Mouse (Mus musculus): Measurements from ENCODE around the gene C9orf72. TPM values are rescaled to one million over a fixed set of nuclear protein-coding genes. Genes with fewer than 3 reads are reported as not detected.

C9orf72 gene
- polyA plus RNA-seq, 1 experiment = 35.8 TPM

DNA sequence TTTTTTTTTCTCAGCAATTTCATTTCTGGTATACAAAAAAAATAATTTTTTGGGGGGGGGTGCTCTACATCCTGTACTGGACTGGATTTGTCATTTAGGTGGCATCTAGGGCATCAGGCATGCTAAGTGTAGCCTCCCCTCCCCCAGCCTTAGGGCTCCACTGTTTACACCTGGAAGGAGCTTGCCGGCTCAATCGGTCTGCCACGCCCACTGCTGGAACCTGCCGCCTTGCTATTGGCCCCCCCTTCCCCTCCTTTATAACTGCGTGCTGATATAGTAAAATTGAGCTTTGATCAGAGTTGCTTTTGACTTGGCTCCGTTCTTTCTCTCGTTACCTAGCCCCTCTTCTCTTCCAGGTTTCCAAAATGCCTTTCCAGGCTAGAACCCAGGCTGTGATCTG, 21.3 kb downstream of the C9orf72 start:
- H3K4me3 ChIP-seq (replicated peaks; ENCODE audit: insufficient read depth, low read depth, low read length) = no peak overlapping the region
- H3K27me3 ChIP-seq (ENCODE audit: control insufficient read depth, insufficient read depth, low read length) = no peaks in the 10 kb centered on the region
- DNase-seq = no peak
- no peak overlapping the region for H3K27ac ChIP-seq (ENCODE audit: insufficient read depth, low read length)
- TF ChIP-seq POLR2A (IDR thresholded peaks at IDR 0.05; ENCODE audit: borderline replicate concordance, insufficient read depth, low read length) = no peak
- no peak for TF ChIP-seq CTCF (IDR thresholded peaks at IDR 0.05; ENCODE audit: borderline replicate concordance, insufficient read depth, low read depth, low read length)
- H3K4me1 ChIP-seq (ENCODE audit: control insufficient read depth, insufficient read depth, low read length) = no peaks in the 10 kb centered on the region
- 77% methylated on average over 7 of the region's 7 CpGs for WGBS

DNA sequence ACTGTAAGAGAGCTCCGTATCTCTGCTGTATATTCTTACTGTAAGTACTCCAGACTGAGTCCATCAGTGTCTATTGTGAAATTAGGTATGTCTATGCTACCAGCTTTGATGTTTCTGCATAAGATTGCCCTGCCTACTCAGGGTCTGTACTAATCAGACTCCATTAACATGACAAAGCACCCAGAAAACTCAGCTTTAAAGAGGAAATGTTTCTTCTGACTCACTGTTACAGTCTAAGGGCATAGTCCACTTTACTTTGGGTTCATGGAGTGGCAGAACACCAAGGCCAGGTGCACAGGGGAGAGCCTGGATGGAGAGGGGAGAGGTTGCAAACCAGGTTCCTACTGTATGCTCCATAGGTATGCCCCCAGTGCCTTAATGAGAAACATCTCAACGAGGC, 22.3 kb downstream of the C9orf72 start:
- H3K27ac ChIP-seq (ENCODE audit: insufficient read depth, low read length) = no peak overlapping the region
- no peaks in the 10 kb centered on the region for H3K27me3 ChIP-seq (ENCODE audit: control insufficient read depth, insufficient read depth, low read length)
- TF ChIP-seq POLR2A (IDR thresholded peaks at IDR 0.05; ENCODE audit: borderline replicate concordance, insufficient read depth, low read length) (no peak), CTCF (IDR thresholded peaks at IDR 0.05; ENCODE audit: borderline replicate concordance, insufficient read depth, low read depth, low read length) (no peak)
- no peaks in the 10 kb centered on the region for H3K4me1 ChIP-seq (ENCODE audit: control insufficient read depth, insufficient read depth, low read length)
- DNase-seq = no peak
- 95% methylated on average over 2 of the region's 2 CpGs for WGBS
- H3K4me3 ChIP-seq (replicated peaks; ENCODE audit: insufficient read depth, low read depth, low read length) = no peak overlapping the region

DNA sequence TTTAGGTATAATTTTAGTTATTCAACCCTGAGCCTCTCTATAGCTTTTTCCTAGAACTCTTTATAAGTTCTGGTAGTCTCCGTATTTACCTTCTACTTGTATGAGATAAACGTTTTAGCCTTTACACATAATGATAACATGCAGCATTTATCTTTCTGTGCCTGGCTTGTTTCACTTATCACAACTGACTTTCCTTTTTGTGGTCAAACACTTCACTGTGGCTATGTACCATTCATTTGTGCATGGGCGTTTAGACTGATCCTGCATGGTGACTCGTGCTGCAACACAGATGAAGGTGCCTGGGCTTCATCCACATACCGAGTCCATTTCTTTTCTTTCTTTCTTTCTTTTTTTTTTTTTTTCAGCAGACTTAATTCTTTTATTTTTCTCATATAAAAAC, 24.3 kb downstream of the C9orf72 start:
- no peak for TF ChIP-seq POLR2A (IDR thresholded peaks at IDR 0.05; ENCODE audit: borderline replicate concordance, insufficient read depth, low read length)
- no peak for TF ChIP-seq CTCF (IDR thresholded peaks at IDR 0.05; ENCODE audit: borderline replicate concordance, insufficient read depth, low read depth, low read length)
- Histone ChIP-seq H3K27me3 (ENCODE audit: control insufficient read depth, insufficient read depth, low read length) (no peaks in the 10 kb centered on the region), H3K4me1 (ENCODE audit: control insufficient read depth, insufficient read depth, low read length) (no peaks in the 10 kb centered on the region), H3K4me3 (replicated peaks; ENCODE audit: insufficient read depth, low read depth, low read length) (no peak overlapping the region), H3K27ac (ENCODE audit: insufficient read depth, low read length) (no peak overlapping the region)
- WGBS = 99% methylated on average over 5 of the region's 5 CpGs
- DNase-seq = no peak

DNA sequence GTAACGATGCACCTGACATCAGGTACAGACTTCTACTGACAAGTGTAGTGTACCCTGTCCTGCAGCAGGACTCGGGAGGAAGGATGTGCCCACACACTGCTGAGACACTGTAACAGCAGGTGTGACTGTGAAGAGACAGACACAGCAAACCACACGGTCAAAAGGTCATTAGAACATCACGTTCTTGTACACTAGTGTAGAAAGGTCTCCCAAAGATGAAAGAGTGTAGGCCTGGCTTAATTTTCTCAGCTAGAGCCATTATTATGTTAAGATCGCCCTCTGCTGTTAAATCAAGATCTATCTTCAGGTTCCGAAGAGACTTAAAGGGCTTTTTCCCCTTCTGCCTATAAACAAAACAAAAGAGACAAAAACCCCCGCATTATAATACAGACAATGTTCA, 33.2 kb downstream of the C9orf72 start:
- no peaks in the 10 kb centered on the region for H3K27me3 ChIP-seq (ENCODE audit: control insufficient read depth, insufficient read depth, low read length)
- H3K4me3 ChIP-seq (replicated peaks; ENCODE audit: insufficient read depth, low read depth, low read length) = no peak overlapping the region
- DNase-seq = no peak
- no peaks in the 10 kb centered on the region for H3K4me1 ChIP-seq (ENCODE audit: control insufficient read depth, insufficient read depth, low read length)
- TF ChIP-seq CTCF (IDR thresholded peaks at IDR 0.05; ENCODE audit: borderline replicate concordance, insufficient read depth, low read depth, low read length) (no peak), POLR2A (IDR thresholded peaks at IDR 0.05; ENCODE audit: borderline replicate concordance, insufficient read depth, low read length) (no peak)
- WGBS = 39% methylated on average over 7 of the region's 7 CpGs
- H3K27ac ChIP-seq (ENCODE audit: insufficient read depth, low read length) = no peak overlapping the region

DNA sequence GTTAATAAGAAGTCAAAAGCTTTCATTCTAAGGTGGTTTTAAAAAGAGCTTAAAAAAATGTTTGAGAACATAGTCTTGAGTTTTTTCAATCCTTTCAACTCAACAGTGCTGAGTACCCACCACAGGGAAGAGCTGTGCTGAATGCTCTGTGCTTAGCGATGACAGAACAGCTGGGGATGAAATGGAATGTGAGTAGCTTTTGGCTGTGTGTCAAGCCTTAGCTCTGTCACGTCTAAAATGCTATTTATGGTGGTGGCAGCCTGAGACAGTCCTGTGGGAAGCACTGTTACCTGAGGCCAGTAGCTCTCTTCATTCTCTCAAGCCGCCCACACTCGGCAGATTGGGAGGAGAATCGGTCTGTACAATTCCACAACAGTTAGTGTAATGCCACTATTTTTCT, 36.2 kb downstream of the C9orf72 start:
- H3K4me1 ChIP-seq (ENCODE audit: control insufficient read depth, insufficient read depth, low read length) = no peaks in the 10 kb centered on the region
- no peak for DNase-seq
- H3K27me3 ChIP-seq (ENCODE audit: control insufficient read depth, insufficient read depth, low read length) = no peaks in the 10 kb centered on the region
- TF ChIP-seq CTCF (IDR thresholded peaks at IDR 0.05; ENCODE audit: borderline replicate concordance, insufficient read depth, low read depth, low read length) = no peak
- TF ChIP-seq POLR2A (IDR thresholded peaks at IDR 0.05; ENCODE audit: borderline replicate concordance, insufficient read depth, low read length) = no peak
- H3K4me3 ChIP-seq (replicated peaks; ENCODE audit: insufficient read depth, low read depth, low read length) = no peak overlapping the region
- H3K27ac ChIP-seq (ENCODE audit: insufficient read depth, low read length) = no peak overlapping the region
- 49% methylated on average over 5 of the region's 5 CpGs for WGBS

DNA sequence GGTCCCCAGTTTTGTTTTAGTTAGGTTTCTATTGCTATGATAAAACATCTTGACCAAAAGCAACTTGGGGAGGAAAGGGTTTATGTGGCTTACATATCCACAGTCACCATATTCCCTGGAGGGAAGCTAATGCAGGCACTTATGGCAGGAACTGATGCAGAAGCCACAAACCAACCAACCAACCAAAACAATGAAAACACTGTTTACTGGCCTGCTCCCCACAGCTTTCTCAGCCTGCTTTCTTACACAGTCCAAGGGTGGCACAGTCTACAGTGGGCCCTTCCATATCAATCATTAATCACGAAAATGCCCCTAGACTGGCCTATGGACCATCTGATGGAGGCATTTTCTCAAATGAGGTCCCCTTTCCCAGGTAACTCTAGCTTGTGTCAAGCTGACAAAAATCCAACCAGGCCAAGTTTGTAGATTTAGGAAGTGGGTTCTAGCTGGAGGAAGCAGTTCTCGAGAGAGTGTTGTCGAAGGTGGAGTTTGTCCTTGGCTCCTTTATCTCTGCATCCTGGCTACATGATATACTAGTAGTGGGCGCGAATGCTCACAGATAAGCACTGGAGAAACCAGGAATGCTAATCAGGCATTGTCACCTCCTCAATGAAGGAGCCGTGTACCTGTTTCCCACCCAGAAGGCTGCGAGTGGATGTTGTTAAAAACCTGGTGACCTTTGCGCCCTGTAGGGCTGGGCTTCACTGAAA, 38.2 kb downstream of the C9orf72 start:
- Histone ChIP-seq H3K4me3 (replicated peaks; ENCODE audit: insufficient read depth, low read depth, low read length) (no peak overlapping the region), H3K27me3 (ENCODE audit: control insufficient read depth, insufficient read depth, low read length) (no peaks in the 10 kb centered on the region), H3K27ac (ENCODE audit: insufficient read depth, low read length) (no peak overlapping the region), H3K4me1 (ENCODE audit: control insufficient read depth, insufficient read depth, low read length) (no peaks in the 10 kb centered on the region)
- WGBS = 93% methylated on average over 8 of the region's 8 CpGs
- TF ChIP-seq POLR2A (IDR thresholded peaks at IDR 0.05; ENCODE audit: borderline replicate concordance, insufficient read depth, low read length) (no peak), CTCF (IDR thresholded peaks at IDR 0.05; ENCODE audit: borderline replicate concordance, insufficient read depth, low read depth, low read length) (no peak)
- no peak for DNase-seq

DNA sequence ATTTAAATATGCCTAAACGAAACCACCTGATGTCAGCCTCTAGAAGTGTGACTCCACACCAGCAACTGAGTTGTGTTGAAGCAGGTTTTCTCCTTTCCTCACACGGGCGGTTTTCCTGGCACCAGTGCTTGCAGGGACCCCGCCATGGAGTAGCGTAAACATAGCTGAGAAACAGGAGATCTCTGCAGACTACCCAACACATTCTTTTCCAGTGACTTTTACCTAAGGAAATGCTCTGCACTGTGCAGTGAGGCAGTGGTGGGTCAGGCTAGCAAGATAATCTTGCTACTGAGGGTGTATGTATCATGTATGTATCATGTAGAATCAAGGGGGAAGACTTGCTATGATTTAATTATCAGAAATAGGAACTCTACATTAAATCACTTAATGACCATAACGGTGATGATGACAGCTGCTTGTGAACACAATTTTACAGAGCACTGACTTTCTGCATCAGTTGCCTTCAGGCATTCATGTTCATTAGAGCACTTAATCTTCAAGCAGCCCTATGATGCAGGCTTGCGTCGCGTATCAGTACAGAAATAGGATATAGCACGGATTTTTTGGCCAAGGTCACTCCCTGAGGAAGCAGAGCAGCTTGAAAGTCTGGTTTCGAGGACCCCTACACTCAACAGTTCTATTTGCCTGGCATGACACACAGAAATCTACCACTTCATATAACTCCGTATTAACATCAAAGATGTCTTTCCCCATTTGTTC, 47.9 kb downstream of the C9orf72 start:
- 32% methylated on average over 12 of the region's 12 CpGs for WGBS
- H3K27ac ChIP-seq (ENCODE audit: insufficient read depth, low read length) = no peak overlapping the region
- no peak overlapping the region for H3K4me3 ChIP-seq (replicated peaks; ENCODE audit: insufficient read depth, low read depth, low read length)
- no peaks in the 10 kb centered on the region for H3K4me1 ChIP-seq (ENCODE audit: control insufficient read depth, insufficient read depth, low read length)
- DNase-seq = no peak
- no peaks in the 10 kb centered on the region for H3K27me3 ChIP-seq (ENCODE audit: control insufficient read depth, insufficient read depth, low read length)
- TF ChIP-seq CTCF (IDR thresholded peaks at IDR 0.05; ENCODE audit: borderline replicate concordance, insufficient read depth, low read depth, low read length) (no peak), POLR2A (IDR thresholded peaks at IDR 0.05; ENCODE audit: borderline replicate concordance, insufficient read depth, low read length) (no peak)

DNA sequence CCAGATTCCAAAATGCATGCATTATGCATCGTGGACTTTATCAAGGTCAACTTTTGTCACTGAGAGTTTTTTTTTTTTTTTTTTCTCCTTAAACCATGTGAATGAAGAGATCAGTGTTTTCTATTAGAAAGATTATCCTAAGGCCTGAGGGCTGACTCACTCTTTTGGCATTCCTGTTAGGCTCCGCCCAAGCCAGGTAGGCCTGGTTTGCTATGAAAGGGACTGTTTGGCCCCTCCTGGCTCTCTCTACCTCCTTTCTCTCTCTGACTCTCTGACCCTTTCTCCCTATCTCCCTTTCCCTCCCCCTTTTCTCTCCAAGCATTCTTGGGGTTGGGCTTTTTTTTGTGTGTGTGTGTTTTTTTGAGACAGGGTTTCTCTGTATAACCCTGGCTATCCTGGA, 50.4 kb downstream of the C9orf72 start:
- Histone ChIP-seq H3K27ac (ENCODE audit: insufficient read depth, low read length) (no peak overlapping the region), H3K4me3 (replicated peaks; ENCODE audit: insufficient read depth, low read depth, low read length) (no peak overlapping the region), H3K27me3 (ENCODE audit: control insufficient read depth, insufficient read depth, low read length) (no peaks in the 10 kb centered on the region), H3K4me1 (ENCODE audit: control insufficient read depth, insufficient read depth, low read length) (no peaks in the 10 kb centered on the region)
- TF ChIP-seq CTCF (IDR thresholded peaks at IDR 0.05; ENCODE audit: borderline replicate concordance, insufficient read depth, low read depth, low read length) = no peak
- no peak for TF ChIP-seq POLR2A (IDR thresholded peaks at IDR 0.05; ENCODE audit: borderline replicate concordance, insufficient read depth, low read length)
- WGBS = 89% methylated on average over 2 of the region's 2 CpGs
- DNase-seq = no peak

Data from cerebellum, adult 2 months (tissue).